Mouse (Mus musculus) myocyte (in vitro differentiated cells): ENCODE measurements around the gene Cct2. TPM values are rescaled to one million over a fixed set of nuclear protein-coding genes. Genes with fewer than 3 reads are reported as not detected.

Experiments used
- H3K27me3 ChIP-seq: one replicate; pipeline ENCODE4 v1.6.1; 2011; ENCODE audit not compliant: control insufficient read depth, insufficient read depth, insufficient read length
- H3K36me3 ChIP-seq: one replicate; pipeline ENCODE4 v1.6.1; 2011; ENCODE audit not compliant: control insufficient read depth, insufficient read depth
- H3K4me2 ChIP-seq: one replicate; pipeline ENCODE4 v1.6.1; 2011; ENCODE audit warnings: low read depth, control low read depth
- H3K4me3 ChIP-seq: one replicate; pipeline ENCODE4 v1.5.1; 2011; ENCODE audit warnings: mild to moderate bottlenecking, control low read depth, moderate library complexity
- H3K79me2 ChIP-seq: one replicate; pipeline ENCODE4 v1.6.1; 2011; ENCODE audit not compliant: control insufficient read depth, insufficient read depth
- H3ac ChIP-seq: one replicate; pipeline ENCODE4 v1.6.1; 2011; ENCODE audit not compliant: control insufficient read depth, insufficient read length
- CEBPB ChIP-seq: IDR thresholded peaks from 2 replicates; pipeline ENCODE4 v1.6.1; 2011; ENCODE audit warnings: mild to moderate bottlenecking, moderate library complexity; ENCODE audit not compliant: poor library complexity, insufficient read depth, severe bottlenecking
- E2F4 ChIP-seq: IDR thresholded peaks from one replicate; pipeline ENCODE4 v1.6.1; 2011; ENCODE audit warnings: mild to moderate bottlenecking, control low read depth, moderate library complexity; ENCODE audit not compliant: insufficient read depth
- MAX ChIP-seq: IDR thresholded peaks from one replicate; pipeline ENCODE4 v1.6.1; 2011; ENCODE audit warnings: low read depth, mild to moderate bottlenecking, control low read depth
- MYOD1 ChIP-seq, 3 experiments: IDR thresholded peaks; one replicate each; pipeline ENCODE4 v1.6.1; 2011; ENCODE audit warnings: control low read depth in 2 of 3, low read depth in 2 of 3, mild to moderate bottlenecking in 2 of 3, moderate library complexity in 1 of 3; ENCODE audit not compliant: insufficient read length in 2 of 3, control insufficient read depth in 1 of 3
- MYOG ChIP-seq, 3 experiments: IDR thresholded peaks; one replicate each; pipeline ENCODE4 v1.6.1; 2011; ENCODE audit warnings: control low read depth in 2 of 3, low read depth in 2 of 3, mild to moderate bottlenecking in 2 of 3; ENCODE audit not compliant: insufficient read length in 2 of 3, control insufficient read depth in 1 of 3, insufficient read depth in 1 of 3
- POLR2A ChIP-seq: IDR thresholded peaks from one replicate; pipeline ENCODE4 v1.6.1; 2011; ENCODE audit warnings: low read depth, mild to moderate bottlenecking, control low read depth, moderate library complexity; ENCODE audit not compliant: insufficient read length
- POLR2AphosphoS2 ChIP-seq: IDR thresholded peaks from one replicate; pipeline ENCODE4 v1.6.1; 2011; ENCODE audit warnings: low read depth, control low read depth; ENCODE audit not compliant: insufficient read length
- REST ChIP-seq: IDR thresholded peaks from one replicate; pipeline ENCODE4 v1.6.1; 2011; ENCODE audit warnings: mild to moderate bottlenecking, control low read depth, moderate library complexity; ENCODE audit not compliant: insufficient read depth, insufficient read length
- SRF ChIP-seq: IDR thresholded peaks from one replicate; pipeline ENCODE4 v1.6.1; 2011; ENCODE audit warnings: low read depth; ENCODE audit not compliant: control insufficient read depth, insufficient read length
- TCF12 ChIP-seq: IDR thresholded peaks from one replicate; pipeline ENCODE4 v1.6.1; 2011; ENCODE audit warnings: mild to moderate bottlenecking, control low read depth; ENCODE audit not compliant: poor library complexity, insufficient read depth, severe bottlenecking
- TCF3 ChIP-seq: IDR thresholded peaks from one replicate; pipeline ENCODE4 v1.6.1; 2011; ENCODE audit warnings: low read depth, control low read depth; ENCODE audit not compliant: insufficient read length
- USF1 ChIP-seq: IDR thresholded peaks from one replicate; pipeline ENCODE4 v1.6.1; 2011; ENCODE audit warnings: low read depth, mild to moderate bottlenecking, control low read depth, moderate library complexity
- polyA plus RNA-seq: library from polyadenylated mRNA; unstranded; fragments of >200 nt; fragmentation: generic; extraction: Trizol; gene quantifications from one replicate; pipeline ENCODE4 v1.2.1, GENCODE M21; 2012; ENCODE audit warnings: missing spikeins

Cct2 gene
- polyA plus RNA-seq, 1 experiment, result 384 TPM

- Histone ChIP-seq H3ac (no peak overlapping the region), H3K79me2 (no peaks in the 10 kb centered on the region), H3K36me3 (peaks cover 32% of the 10 kb centered on the region), H3K4me2 (no peak overlapping the region), H3K27me3 (no peaks in the 10 kb centered on the region), H3K4me3 (no peak overlapping the region)
- no peak for TF ChIP-seq POLR2A
- TF ChIP-seq USF1, result no peak
- TF ChIP-seq MYOG (IDR thresholded peaks at IDR 0.05; ENCODE audit: control insufficient read depth in 1 of 3, insufficient read depth in 1 of 3, insufficient read length in 2 of 3, low read depth in 2 of 3), result no peak
- TF ChIP-seq TCF12, result no peak
- TF ChIP-seq POLR2AphosphoS2, result no peak
- TF ChIP-seq MAX, result no peak
Observed at GRCm38 (mm10) chr10:117078284-117078683, 14.7 kb upstream of the Cct2 start.

GRCm38 (mm10) chr10:117073176-117073575 lies 9.6 kb upstream of the Cct2 start:
- TF ChIP-seq REST, result no peak
- TF ChIP-seq CEBPB, result no peak
- no peak for TF ChIP-seq USF1
- TF ChIP-seq POLR2A, result no peak
- TF ChIP-seq MYOG (IDR thresholded peaks at IDR 0.05; ENCODE audit: control insufficient read depth in 1 of 3, insufficient read depth in 1 of 3, insufficient read length in 2 of 3, low read depth in 2 of 3), result no peak
- no peak for TF ChIP-seq POLR2AphosphoS2
- no peak for TF ChIP-seq E2F4
- no peak for TF ChIP-seq SRF
- no peak for TF ChIP-seq TCF12
- H3K36me3 ChIP-seq, result peaks cover 31% of the 10 kb centered on the region
- no peak overlapping the region for H3K4me3 ChIP-seq
- no peaks in the 10 kb centered on the region for H3K27me3 ChIP-seq
- no peak overlapping the region for H3K4me2 ChIP-seq
- H3ac ChIP-seq, result no peak overlapping the region
- no peaks in the 10 kb centered on the region for H3K79me2 ChIP-seq

GRCm38 (mm10) chr10:117072191-117072888 lies 8.7 kb upstream of the Cct2 start:
- no peak overlapping the region for H3K4me2 ChIP-seq
- TF ChIP-seq TCF3 (no peak), POLR2AphosphoS2 (no peak)
- no peaks in the 10 kb centered on the region for H3K27me3 ChIP-seq
- H3ac ChIP-seq, result no peak overlapping the region
- H3K36me3 ChIP-seq, result peaks cover 25% of the 10 kb centered on the region
- no peaks in the 10 kb centered on the region for H3K79me2 ChIP-seq
- H3K4me3 ChIP-seq, result no peak overlapping the region

GRCm38 (mm10) chr10:117069109-117069508 lies 5.5 kb upstream of the Cct2 start:
- no peaks in the 10 kb centered on the region for H3K79me2 ChIP-seq
- H3ac ChIP-seq, result no peak overlapping the region
- TF ChIP-seq REST, result no peak
- no peak for TF ChIP-seq CEBPB
- TF ChIP-seq E2F4, result no peak
- no peak for TF ChIP-seq MYOG (IDR thresholded peaks at IDR 0.05; ENCODE audit: control insufficient read depth in 1 of 3, insufficient read depth in 1 of 3, insufficient read length in 2 of 3, low read depth in 2 of 3)
- TF ChIP-seq TCF12, result no peak
- H3K36me3 ChIP-seq, result peaks cover 21% of the 10 kb centered on the region
- no peaks in the 10 kb centered on the region for H3K27me3 ChIP-seq
- H3K4me2 ChIP-seq, result no peak overlapping the region
- H3K4me3 ChIP-seq, result no peak overlapping the region

- Histone ChIP-seq H3K79me2 (peaks cover 39% of the 10 kb centered on the region), H3K4me3 (peak overlapping the region; percentile 88), H3K27me3 (no peaks in the 10 kb centered on the region), H3K4me2 (peak overlapping the region; percentile 91), H3K36me3 (peaks cover 32% of the 10 kb centered on the region), H3ac (peak overlapping the region; percentile 79)
- TF ChIP-seq REST (no peak), SRF (no peak), MYOG (IDR thresholded peaks at IDR 0.05; ENCODE audit: control insufficient read depth in 1 of 3, insufficient read depth in 1 of 3, insufficient read length in 2 of 3, low read depth in 2 of 3) (no peak), POLR2AphosphoS2 (no peak), POLR2A (no peak), MYOD1 (IDR thresholded peaks at IDR 0.05; ENCODE audit: control insufficient read depth in 1 of 3, insufficient read length in 2 of 3, low read depth in 2 of 3) (no peak), TCF3 (no peak)
Observed at GRCm38 (mm10) chr10:117064076-117064475, 462 bp upstream of the Cct2 start.

GRCm38 (mm10) chr10:117062894-117063253 lies 740 bp downstream of the Cct2 start:
- H3ac ChIP-seq, result peak overlapping the region; percentile 79
- TF ChIP-seq MYOD1 (IDR thresholded peaks at IDR 0.05; ENCODE audit: control insufficient read depth in 1 of 3, insufficient read length in 2 of 3, low read depth in 2 of 3) (no peak), MYOG (IDR thresholded peaks at IDR 0.05; ENCODE audit: control insufficient read depth in 1 of 3, insufficient read depth in 1 of 3, insufficient read length in 2 of 3, low read depth in 2 of 3) (no peak), POLR2AphosphoS2 (no peak), TCF12 (no peak), USF1 (no peak), POLR2A (no peak), E2F4 (no peak), CEBPB (no peak), TCF3 (no peak), MAX (no peak), SRF (no peak), REST (no peak)
- H3K36me3 ChIP-seq, result peaks cover 43% of the 10 kb centered on the region
- H3K4me3 ChIP-seq, result peak overlapping the region; percentile 88
- peaks cover 48% of the 10 kb centered on the region for H3K79me2 ChIP-seq
- H3K27me3 ChIP-seq, result no peaks in the 10 kb centered on the region
- peak overlapping the region; percentile 87 for H3K4me2 ChIP-seq
